Mouse (Mus musculus) ES-CJ7 (cell line): ENCODE measurements around the gene Cobl.

ENCODE experiments used
- DNase-seq: peaks from one replicate; pipeline ENCODE4 v3.0.0; 2011; ENCODE audit warnings: low read depth, low spot score

Cobl gene

DNA sequence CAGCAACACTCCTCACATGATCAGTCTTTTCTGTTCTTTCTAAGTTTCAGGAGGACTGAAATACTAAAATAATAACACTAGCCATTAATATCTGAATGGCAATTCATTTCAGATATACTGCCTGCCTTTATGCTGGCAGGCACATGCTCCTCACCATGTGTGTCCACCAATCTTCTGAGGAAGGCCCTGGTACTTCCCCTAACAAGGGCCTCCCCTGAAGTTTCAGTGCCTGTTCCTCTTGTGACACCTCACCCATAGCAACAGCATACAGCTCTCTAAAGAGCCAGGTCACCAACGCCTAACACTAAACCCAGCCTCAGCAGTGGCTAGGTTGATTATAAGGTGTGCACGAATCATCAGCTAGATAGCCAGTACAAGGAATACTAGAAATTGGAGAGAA lies 20.5 kb downstream of the Cobl start:
- no peak for DNase-seq

- no peak for DNase-seq
These were observed 21.1 kb downstream of the Cobl start for GRCm38 (mm10) chr11:12443614-12444013.

GRCm38 (mm10) chr11:12443185-12443584 lies 21.6 kb downstream of the Cobl start:
- DNase-seq: no peak

DNA sequence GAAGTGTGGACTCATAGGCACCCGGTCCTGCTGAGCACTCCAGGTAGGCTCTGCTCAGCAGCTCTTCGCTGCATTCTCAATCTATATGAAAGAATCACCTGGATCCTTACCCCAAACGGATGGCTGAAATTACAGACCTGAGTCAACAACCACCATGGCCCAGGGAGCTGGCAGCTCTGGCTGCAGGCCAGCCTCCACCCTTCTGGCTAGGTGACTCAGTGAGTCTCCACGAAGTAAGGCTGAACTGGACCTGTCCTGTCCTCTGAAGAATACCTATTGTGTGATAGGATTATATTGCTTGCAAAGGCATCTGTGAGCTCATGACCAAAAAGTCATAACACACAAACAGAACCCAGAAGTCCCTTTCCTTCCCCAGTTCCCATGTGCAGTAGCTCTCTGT lies 22.5 kb downstream of the Cobl start:
- no peak for DNase-seq

GRCm38 (mm10) chr11:12435905-12436304 lies 28.9 kb downstream of the Cobl start:
- DNase-seq: peak; percentile 31

DNA sequence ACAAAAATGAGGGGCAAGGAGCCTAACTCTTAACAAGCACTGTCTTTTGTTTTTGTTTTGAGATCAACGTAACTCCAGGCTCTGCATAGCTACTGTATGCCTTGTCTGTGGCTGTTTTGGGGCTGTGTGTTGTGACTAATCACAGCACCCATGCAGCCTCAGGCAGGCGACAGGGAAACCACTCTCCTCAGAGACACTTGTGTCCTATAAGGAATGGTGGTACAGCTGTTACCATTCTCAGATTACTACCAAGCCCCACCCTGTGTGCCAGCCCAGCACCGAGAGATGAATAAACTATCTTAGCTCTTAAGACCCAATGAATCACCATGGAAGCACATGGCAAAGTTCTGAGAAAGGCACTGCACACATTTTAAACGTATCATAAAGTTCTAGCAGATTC lies 29.7 kb downstream of the Cobl start:
- DNase-seq: no peak

- no peak for DNase-seq
These were observed 30.2 kb downstream of the Cobl start for GRCm38 (mm10) chr11:12434597-12434996.

DNA sequence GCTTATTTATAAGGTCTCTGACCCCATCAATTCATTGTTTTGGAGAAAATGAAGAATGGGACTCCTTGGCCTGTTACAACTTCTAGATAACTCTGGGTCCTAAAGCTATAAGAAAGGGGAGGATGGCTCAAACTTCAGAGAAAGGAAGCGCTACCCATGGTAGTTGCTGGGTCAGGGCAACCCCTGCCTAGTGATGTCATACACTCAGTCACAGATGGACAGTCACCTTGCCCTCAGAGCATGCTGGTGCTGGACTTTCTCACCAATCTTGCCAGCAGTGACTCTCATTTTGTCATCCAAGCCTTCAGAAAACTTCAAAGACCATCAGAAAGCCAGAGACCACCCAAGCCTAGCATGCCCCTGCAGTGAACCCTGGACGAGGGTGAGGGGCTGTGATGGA lies 32.8 kb downstream of the Cobl start:
- DNase-seq: no peak

DNA sequence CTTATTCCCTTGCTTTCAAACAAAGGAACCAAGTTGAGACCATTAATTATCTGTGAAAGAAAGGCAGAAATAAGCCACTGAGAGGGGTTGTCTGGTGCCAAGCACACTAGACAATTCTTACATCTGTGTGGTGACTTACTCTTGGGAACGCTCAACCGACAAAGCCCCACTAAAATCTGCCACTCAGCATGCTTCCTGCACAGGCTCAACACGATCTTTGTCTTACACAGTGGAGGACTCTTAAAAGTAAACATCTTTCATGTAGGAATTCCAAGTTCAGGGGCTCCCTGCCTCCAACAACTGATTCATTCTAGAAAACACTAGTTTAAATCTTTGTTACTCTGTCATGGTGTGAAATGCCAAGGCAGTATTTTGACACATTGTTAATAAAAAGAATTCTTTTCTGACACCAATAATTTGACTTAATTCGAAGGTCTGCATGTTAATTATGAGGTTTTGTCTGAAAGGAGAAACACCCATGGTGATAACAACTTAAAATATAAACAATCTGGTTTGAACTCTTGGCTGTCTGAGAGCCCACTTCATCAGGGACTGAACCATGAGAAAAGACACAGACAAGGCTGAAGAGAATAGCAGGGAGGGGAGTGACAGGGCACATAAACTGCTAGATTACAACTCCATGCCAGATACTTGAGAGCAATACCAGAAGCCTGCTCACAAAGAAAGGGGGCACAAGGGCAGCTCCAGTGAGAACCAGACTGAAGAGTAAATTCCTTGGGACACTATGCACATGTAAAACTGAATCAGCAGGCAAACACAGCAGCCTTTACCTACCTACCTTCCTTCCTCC lies 34.3 kb downstream of the Cobl start:
- no peak for DNase-seq

GRCm38 (mm10) chr11:12426746-12427145 lies 38.0 kb downstream of the Cobl start:
- DNase-seq: no peak

DNA sequence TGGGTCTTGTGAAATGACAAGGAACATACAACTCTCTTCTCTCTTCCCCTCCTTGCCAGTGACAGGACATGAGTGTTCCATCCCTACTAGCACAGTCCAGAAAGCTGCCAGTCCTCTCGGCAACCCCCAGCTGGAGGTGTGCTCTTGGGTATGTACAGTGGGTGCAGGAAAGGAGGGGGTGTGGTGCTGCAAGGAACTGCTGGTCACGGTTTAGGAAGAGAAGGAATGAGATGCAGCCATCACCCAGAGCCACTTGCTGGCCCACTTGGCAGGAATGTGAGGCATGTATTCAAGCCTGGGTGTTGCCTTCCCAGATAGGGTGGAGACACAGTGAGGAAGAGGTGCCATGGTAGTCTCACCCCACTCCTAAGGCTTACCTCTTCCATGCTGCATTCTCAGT lies 40.6 kb downstream of the Cobl start:
- DNase-seq: peak; percentile 59

DNA sequence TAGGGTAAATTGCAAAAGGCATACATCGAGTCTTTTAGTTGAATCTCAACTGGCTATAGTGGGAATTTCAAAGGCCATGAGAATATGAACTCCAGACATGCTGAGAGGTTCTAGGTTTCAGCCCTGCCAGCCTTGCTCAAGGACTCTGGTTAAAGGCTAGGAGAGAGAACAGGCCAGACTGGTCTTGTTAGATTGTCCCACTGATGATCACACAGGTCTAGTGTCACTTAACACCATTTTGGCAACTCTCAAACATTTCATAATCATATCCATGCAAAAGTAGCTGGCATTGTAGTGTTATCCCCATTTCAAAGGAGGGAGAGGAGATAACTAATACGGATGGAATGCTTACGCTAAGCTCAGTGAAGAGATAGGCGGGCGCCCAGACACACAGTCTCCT lies 43.6 kb downstream of the Cobl start:
- DNase-seq: no peak

DNA sequence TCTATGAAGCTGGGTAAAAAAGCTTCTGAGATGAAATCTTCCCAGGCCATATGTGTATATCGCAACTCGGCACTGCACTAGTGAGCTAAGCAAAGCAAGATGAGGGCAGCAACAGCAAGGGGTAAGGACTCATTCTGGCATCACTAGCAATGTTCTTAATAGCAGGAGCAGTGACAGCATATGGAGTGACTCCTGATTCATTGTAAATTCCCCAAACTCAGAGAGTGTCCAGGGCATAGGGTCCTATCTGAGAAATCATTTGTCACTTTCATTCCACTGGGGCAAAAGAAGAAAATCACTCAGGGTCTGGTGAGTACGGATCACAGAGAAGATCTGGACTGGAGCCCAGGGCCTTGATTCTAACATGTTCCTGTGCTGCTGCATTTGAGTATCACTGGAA lies 44.6 kb downstream of the Cobl start:
- no peak for DNase-seq

DNA sequence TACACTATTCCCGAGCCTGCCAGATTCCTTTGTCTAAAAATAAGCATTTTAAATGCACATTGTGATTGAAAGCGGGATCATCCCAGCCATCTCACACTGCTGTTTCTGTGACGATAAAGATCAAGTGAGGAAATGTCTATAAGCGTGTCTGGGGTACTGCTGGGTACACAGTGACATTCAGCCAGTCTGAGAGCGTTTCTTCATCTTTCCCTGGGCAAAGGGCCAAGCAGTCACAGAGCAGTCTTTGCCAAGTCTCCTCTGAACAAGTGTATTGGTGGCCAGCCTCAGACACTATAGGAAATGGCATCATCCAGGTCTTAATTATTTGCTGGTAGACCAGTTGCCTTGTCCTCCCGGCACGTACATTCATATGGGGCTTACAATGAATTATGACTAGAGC lies 47.9 kb downstream of the Cobl start:
- DNase-seq: no peak

- DNase-seq: peak; percentile 47
These were observed 49.4 kb downstream of the Cobl start for GRCm38 (mm10) chr11:12415329-12415728.

- DNase-seq: no peak
These were observed 52.8 kb downstream of the Cobl start for GRCm38 (mm10) chr11:12411950-12412349.

- no peak for DNase-seq
These were observed 53.5 kb downstream of the Cobl start for GRCm38 (mm10) chr11:12411075-12411807.

GRCm38 (mm10) chr11:12409463-12409862 lies 55.3 kb downstream of the Cobl start:
- no peak for DNase-seq

DNA sequence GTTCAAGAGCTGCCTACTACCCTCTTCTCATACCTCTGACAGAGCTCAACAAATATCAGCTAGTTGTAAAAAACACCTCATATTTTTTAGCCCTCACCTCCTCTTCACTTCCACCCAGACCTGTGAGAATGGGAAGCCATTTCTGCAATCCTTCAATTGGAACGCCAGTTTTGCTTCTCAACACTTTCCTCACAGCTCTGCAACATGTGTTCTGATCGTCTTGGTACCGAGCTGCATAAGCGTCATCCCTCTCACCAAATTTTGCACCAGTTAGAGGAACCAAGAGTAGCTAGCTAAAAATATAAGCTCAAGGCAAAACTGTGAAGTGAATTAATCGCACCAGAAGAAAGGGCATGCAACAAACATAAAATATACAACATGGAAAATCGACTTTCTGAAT lies 56.9 kb downstream of the Cobl start:
- no peak for DNase-seq

- no peak for DNase-seq
These were observed 64.9 kb downstream of the Cobl start for GRCm38 (mm10) chr11:12399903-12400302.

DNA sequence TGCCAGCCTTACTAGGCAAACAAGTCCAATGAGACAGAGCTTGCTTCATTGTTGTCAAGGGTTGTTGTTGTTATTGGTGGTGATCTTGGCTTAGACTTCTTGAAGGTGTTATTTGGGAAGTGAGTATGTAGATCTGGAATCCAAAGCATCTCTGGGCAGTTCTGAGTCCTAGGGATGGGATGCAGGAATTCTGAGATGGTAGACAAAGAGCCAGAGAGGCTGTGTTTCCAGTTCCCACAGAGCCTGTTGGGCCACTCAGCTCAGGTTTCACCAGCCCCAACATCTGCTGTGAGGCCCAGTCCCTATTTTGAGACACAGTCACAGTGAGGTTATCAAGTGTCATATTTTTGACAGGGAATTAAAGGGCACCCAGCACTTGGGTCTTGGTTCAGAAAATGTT lies 68.6 kb downstream of the Cobl start:
- DNase-seq: no peak

DNA sequence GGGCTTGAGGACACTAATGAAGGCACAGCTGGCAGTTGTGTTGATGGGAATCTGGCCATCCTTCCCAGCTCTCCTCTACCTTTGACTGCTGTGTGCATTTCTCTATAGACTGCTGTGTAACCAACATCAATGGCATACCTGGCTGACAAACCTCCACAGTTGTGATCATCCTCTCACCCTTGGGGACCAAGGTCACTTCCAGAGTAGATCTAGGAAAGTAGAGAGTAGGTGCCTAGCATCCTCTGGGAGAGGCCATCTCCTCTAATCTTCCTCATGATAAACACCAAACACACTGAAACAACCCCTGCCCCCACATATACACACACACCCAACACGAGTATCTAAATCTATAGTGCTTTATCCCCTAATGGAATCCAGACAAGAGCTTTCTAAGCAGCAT lies 70.1 kb downstream of the Cobl start:
- no peak for DNase-seq

DNA sequence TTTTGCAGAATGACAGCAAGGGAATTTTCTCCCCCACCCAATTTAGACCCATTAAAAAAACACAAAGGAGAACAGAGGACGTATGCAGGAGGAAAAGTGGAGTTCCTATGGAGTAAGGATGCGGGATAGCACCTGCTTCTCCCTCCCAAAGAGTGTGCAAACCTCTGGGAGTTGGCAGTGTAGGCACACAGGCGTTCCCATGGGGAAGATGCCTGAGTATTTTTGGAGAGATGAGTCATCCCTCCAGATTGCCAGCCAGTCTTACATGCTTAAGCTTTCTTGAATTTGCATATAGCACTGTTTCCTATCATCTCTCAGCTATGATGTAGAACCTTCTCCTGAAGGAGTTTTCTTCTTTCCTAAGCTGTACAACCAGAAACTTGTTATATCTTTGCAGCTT lies 70.6 kb downstream of the Cobl start:
- no peak for DNase-seq
